Mouse (Mus musculus) cerebellum, adult 2 months (tissue): ENCODE results near the gene Dohh.

ENCODE experiments used
- CTCF ChIP-seq: fragments of 200-500 bp; IDR thresholded peaks from 2 replicates; pipeline ENCODE4 v1.5.1; 2011; ENCODE audit warnings: low read depth, mild to moderate bottlenecking, control low read depth, low read length, moderate library complexity, borderline replicate concordance; ENCODE audit not compliant: insufficient read depth
- POLR2A ChIP-seq: fragments of 200-500 bp; IDR thresholded peaks from 2 replicates; pipeline ENCODE4 v1.6.1; 2011; ENCODE audit warnings: low read length, control low read depth, borderline replicate concordance; ENCODE audit not compliant: insufficient read depth

DNA sequence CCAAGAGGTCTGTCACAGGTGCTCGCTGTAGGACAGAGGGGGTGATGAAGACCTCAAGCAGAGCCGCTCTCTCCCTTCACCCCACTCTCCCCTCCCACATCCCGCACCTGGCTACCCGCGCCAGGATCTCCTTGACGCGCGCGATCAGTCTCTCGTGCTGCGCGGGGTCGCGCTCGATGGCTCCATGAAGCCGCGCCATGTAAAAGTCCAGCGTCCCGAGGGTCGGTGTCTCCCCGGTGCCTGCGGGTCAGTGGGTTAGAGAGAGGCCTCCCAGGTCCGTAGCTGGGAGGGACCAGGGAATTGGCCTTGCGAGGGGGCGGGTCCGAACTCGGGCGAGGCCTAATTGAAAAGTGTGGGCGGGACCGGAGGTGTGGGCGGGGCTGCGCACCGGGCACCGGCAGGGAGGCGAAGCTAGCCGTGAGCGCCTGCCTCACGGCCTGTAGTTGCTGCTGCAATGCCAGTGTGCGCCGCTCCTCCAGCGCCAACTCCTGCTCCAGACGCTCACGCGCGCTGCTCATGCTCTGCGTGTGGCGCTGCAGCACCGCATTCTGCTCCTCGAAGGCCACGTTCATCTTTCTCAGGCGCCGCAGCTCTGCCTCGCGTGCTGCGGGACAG is 37.7 kb upstream of the Dohh start:
- TF ChIP-seq CTCF (no peak), POLR2A (no peak)
